Mouse (Mus musculus) intestine, embryonic 16.5 days (tissue): ENCODE results near the gene Cped1. TPM values are rescaled to one million over a fixed set of nuclear protein-coding genes. Genes with fewer than 3 reads are reported as not detected.

Source experiments
- ATAC-seq: fragments of 200-750 bp; cut with Nextera tagmentation; 2 replicates; pipeline ENCODE4 v1.8.0; 2017; ENCODE audit warnings: moderate TSS enrichment, moderate library complexity
- H3K27ac ChIP-seq: fragments of 300-500 bp; sonication (generic); 2 replicates; pipeline ENCODE4 v1.5.1; 2014; ENCODE audit warnings: mild to moderate bottlenecking, low read length
- H3K27me3 ChIP-seq: fragments of 300-500 bp; sonication (generic); replicated peaks from 2 replicates; pipeline ENCODE4 v1.6.1; 2014; ENCODE audit warnings: low read length, control low read depth, mixed read lengths; ENCODE audit not compliant: control insufficient read depth, insufficient read depth
- H3K36me3 ChIP-seq: fragments of 300-500 bp; sonication (generic); 2 replicates; pipeline ENCODE4 v1.6.1; 2014; ENCODE audit warnings: low read length, control low read depth; ENCODE audit not compliant: control insufficient read depth, insufficient read depth
- H3K4me1 ChIP-seq: fragments of 300-500 bp; sonication (generic); 2 replicates; pipeline ENCODE4 v1.6.1; 2014; ENCODE audit warnings: low read length, control low read depth, mixed read lengths; ENCODE audit not compliant: control insufficient read depth, insufficient read depth
- H3K4me2 ChIP-seq: fragments of 300-500 bp; sonication (generic); 2 replicates; pipeline ENCODE4 v1.6.1; 2014; ENCODE audit warnings: low read depth, low read length, control low read depth
- H3K4me3 ChIP-seq: fragments of 300-500 bp; sonication (generic); 2 replicates; pipeline ENCODE4 v1.5.1; 2014; ENCODE audit warnings: mild to moderate bottlenecking, low read length
- H3K9ac ChIP-seq: fragments of 300-500 bp; sonication (generic); 2 replicates; pipeline ENCODE4 v1.6.1; 2014; ENCODE audit warnings: low read depth, low read length
- H3K9me3 ChIP-seq: fragments of 300-500 bp; sonication (generic); 2 replicates; pipeline ENCODE4 v1.6.1; 2016; ENCODE audit warnings: low read length, control low read depth; ENCODE audit not compliant: control insufficient read depth
- WGBS: fragments of 180-500 bp; shearing (Covaris S2); extraction: QIAGEN DNeasy Blood & Tissue Kit; methylation state at CpG from one replicate; pipeline ENCODE4 v1.1.7; 2014; 5-methylcytosine and 5-hydroxymethylcytosine counted together
- polyA plus RNA-seq: library from polyadenylated mRNA; unstranded; fragments of >200 nt; fragmentation: Nextera tagmentation; extraction: Ambion mirVana; gene quantifications from 2 replicates; pipeline ENCODE4 v1.2.1, GENCODE M21; 2015

Gene Cped1
- polyA plus RNA-seq, 1 experiment from 2014 or later: 17.6 TPM

GRCm38 (mm10) chr6:21977532-21977931 is 8.2 kb upstream of the Cped1 start:
- Histone ChIP-seq H3K27ac (no peak overlapping the region), H3K27me3 (no peaks in the 10 kb centered on the region), H3K4me1 (no peaks in the 10 kb centered on the region), H3K9me3 (no peaks in the 10 kb centered on the region), H3K4me2 (no peak overlapping the region), H3K36me3 (0 out of 2 replicates have a peak, but pooled peaks cover 8% of the 10 kb centered on the region), H3K9ac (no peak overlapping the region), H3K4me3 (no peak overlapping the region)
- 69% methylated on average over 2 of the region's 2 CpGs for WGBS
- ATAC-seq: no peak

- no peak for ATAC-seq
- 75% methylated on average over 1 of the region's 1 CpGs for WGBS
Measured at GRCm38 (mm10) chr6:21981114-21981513, 4.6 kb upstream of the Cped1 start.

GRCm38 (mm10) chr6:21984990-21985731 is 555 bp upstream of the Cped1 start:
- H3K4me1 ChIP-seq: no peaks in the 10 kb centered on the region
- H3K9me3 ChIP-seq: no peaks in the 10 kb centered on the region
- ATAC-seq: peak; percentile 70
- H3K4me2 ChIP-seq: peak overlapping the region; percentile 79
- peak overlapping the region; percentile 65 for H3K27ac ChIP-seq
- peak overlapping the region; percentile 67 for H3K9ac ChIP-seq
- 4% methylated on average over 16 of the region's 16 CpGs for WGBS
- H3K36me3 ChIP-seq: no peaks in the 10 kb centered on the region
- H3K27me3 ChIP-seq: no peaks in the 10 kb centered on the region
- peak overlapping the region; percentile 50 for H3K4me3 ChIP-seq

More at GRCm38 (mm10) chr6:21981114-21981513, 4.6 kb upstream of the Cped1 start:
- no peaks in the 10 kb centered on the region for H3K27me3 ChIP-seq
- H3K4me2 ChIP-seq: no peak overlapping the region
- H3K9ac ChIP-seq: no peak overlapping the region
- no peak overlapping the region for H3K4me3 ChIP-seq
- no peaks in the 10 kb centered on the region for H3K9me3 ChIP-seq
- no peak overlapping the region for H3K27ac ChIP-seq
- no peaks in the 10 kb centered on the region for H3K4me1 ChIP-seq
- no peaks in the 10 kb centered on the region for H3K36me3 ChIP-seq

- 11% methylated on average over 24 of the region's 24 CpGs for WGBS
- peak overlapping the region; percentile 65; the same call in 1 of the 2 replicates for H3K27ac ChIP-seq
- H3K36me3 ChIP-seq: no peaks in the 10 kb centered on the region
- peak overlapping the region; percentile 79 for H3K4me2 ChIP-seq
- no peaks in the 10 kb centered on the region for H3K27me3 ChIP-seq
- ATAC-seq: peak; percentile 45
- H3K4me3 ChIP-seq: peak overlapping the region; percentile 50
- H3K9me3 ChIP-seq: no peaks in the 10 kb centered on the region
- H3K4me1 ChIP-seq: no peaks in the 10 kb centered on the region
- H3K9ac ChIP-seq: peak overlapping the region; percentile 67
Measured at GRCm38 (mm10) chr6:21986660-21987331, 1.1 kb downstream of the Cped1 start.

GRCm38 (mm10) chr6:21987554-21987953 is 1.8 kb downstream of the Cped1 start:
- ATAC-seq: no peak
- H3K4me3 ChIP-seq: peak overlapping the region; percentile 30
- peak overlapping the region; percentile 30; the same call in 1 of the 2 replicates for H3K4me2 ChIP-seq
- H3K27ac ChIP-seq: no peak overlapping the region
- H3K9me3 ChIP-seq: no peaks in the 10 kb centered on the region
- WGBS: 70% methylated on average over 2 of the region's 2 CpGs
- H3K36me3 ChIP-seq: no peaks in the 10 kb centered on the region
- no peaks in the 10 kb centered on the region for H3K27me3 ChIP-seq
- peak overlapping the region; percentile 48; the same call in 1 of the 2 replicates for H3K9ac ChIP-seq
- H3K4me1 ChIP-seq: no peaks in the 10 kb centered on the region

GRCm38 (mm10) chr6:21988296-21988695 is 2.6 kb downstream of the Cped1 start:
- ATAC-seq: no peak
- 74% methylated on average over 5 of the region's 5 CpGs for WGBS
- H3K9me3 ChIP-seq: no peaks in the 10 kb centered on the region
- H3K4me3 ChIP-seq: peak overlapping the region; percentile 29
- 0 out of 2 replicates have a peak overlapping the region, but pooled peaks have one; percentile 27 for H3K9ac ChIP-seq
- H3K27me3 ChIP-seq: no peaks in the 10 kb centered on the region
- no peaks in the 10 kb centered on the region for H3K36me3 ChIP-seq
- H3K4me1 ChIP-seq: no peaks in the 10 kb centered on the region
- H3K4me2 ChIP-seq: peak overlapping the region; percentile 44
- H3K27ac ChIP-seq: no peak overlapping the region

- Histone ChIP-seq H3K9ac (no peak overlapping the region), H3K4me2 (peak overlapping the region; percentile 44), H3K4me3 (peak overlapping the region; percentile 29), H3K9me3 (no peaks in the 10 kb centered on the region), H3K27me3 (no peaks in the 10 kb centered on the region), H3K36me3 (no peaks in the 10 kb centered on the region), H3K4me1 (no peaks in the 10 kb centered on the region), H3K27ac (no peak overlapping the region)
- no peak for ATAC-seq
- 55% methylated on average over 4 of the region's 4 CpGs for WGBS
Measured at GRCm38 (mm10) chr6:21989081-21989480, 3.4 kb downstream of the Cped1 start.

GRCm38 (mm10) chr6:21990181-21991135 is 4.7 kb downstream of the Cped1 start:
- 58% methylated on average over 9 of the region's 9 CpGs for WGBS
- Histone ChIP-seq H3K9me3 (no peaks in the 10 kb centered on the region), H3K9ac (no peak overlapping the region), H3K27ac (peak overlapping the region; percentile 14; the same call in 1 of the 2 replicates), H3K4me3 (peak overlapping the region; percentile 20; the same call in 1 of the 2 replicates), H3K27me3 (no peaks in the 10 kb centered on the region), H3K4me2 (peak overlapping the region; percentile 1; the same call in 1 of the 2 replicates), H3K36me3 (no peaks in the 10 kb centered on the region), H3K4me1 (no peaks in the 10 kb centered on the region)
- no peak for ATAC-seq

GRCm38 (mm10) chr6:21991151-21991550 is 5.4 kb downstream of the Cped1 start:
- H3K27ac ChIP-seq: no peak overlapping the region
- no peaks in the 10 kb centered on the region for H3K27me3 ChIP-seq
- H3K9ac ChIP-seq: no peak overlapping the region
- H3K36me3 ChIP-seq: no peaks in the 10 kb centered on the region
- WGBS: 52% methylated on average over 4 of the region's 4 CpGs
- H3K4me2 ChIP-seq: no peak overlapping the region
- H3K9me3 ChIP-seq: no peaks in the 10 kb centered on the region
- H3K4me3 ChIP-seq: no peak overlapping the region
- ATAC-seq: no peak
- H3K4me1 ChIP-seq: no peaks in the 10 kb centered on the region
